In genomic region chr11:113468016-113468415, GRCm38 (mm10) we compare ENCODE assay signal across 15 mouse cellular contexts.
DNase-seq lines count a peak whose midpoint lies in the region; ATAC-seq and TF ChIP-seq lines count a peak whose summit lies in the region.
"Had no signal": no experiment of that assay in that cellular context is flagged by ENCODE, and none has a peak within 500 bp of the region (broad histone marks: within the 10 kb centered on the region; RNA-seq: fewer than 3 reads in every experiment).

No protein-coding gene starts in this region.

- no peaks in the 10 kb centered on the region for H3K36me3 ChIP-seq in forebrain, postnatal 0 days (ENCODE audit: insufficient read depth)
- H3K36me3 ChIP-seq in midbrain, embryonic 11.5 days (ENCODE audit: control insufficient read depth, insufficient read depth, low read length): no peaks in the 10 kb centered on the region
- H3K36me3 ChIP-seq in neural tube, embryonic 15.5 days: no peaks in the 10 kb centered on the region
- H3K36me3 ChIP-seq: heart, embryonic 12.5 days; kidney, embryonic 15.5 days; limb, embryonic 15.5 days had no signal

- intact Hi-C loops in heart, postnatal 36 days (cut with DNase I): no loop called here

- H3K9me3 ChIP-seq in forebrain, postnatal 0 days (ENCODE audit: low read length): no peaks in the 10 kb centered on the region
- no peaks in the 10 kb centered on the region for H3K9me3 ChIP-seq in midbrain, embryonic 11.5 days (ENCODE audit: control insufficient read depth, low read length)
- H3K9me3 ChIP-seq in neural tube, embryonic 15.5 days (replicated peaks): no peaks in the 10 kb centered on the region
- H3K9me3 ChIP-seq: heart, embryonic 12.5 days; kidney, embryonic 15.5 days; limb, embryonic 15.5 days; megakaryocyte, embryonic 14.5 days had no signal

- no peak overlapping the region for H3K4me2 ChIP-seq in forebrain, postnatal 0 days (ENCODE audit: low read depth)
- no peak overlapping the region for H3K4me2 ChIP-seq in midbrain, embryonic 11.5 days
- H3K4me2 ChIP-seq in neural tube, embryonic 15.5 days: no peak overlapping the region
- H3K4me2 ChIP-seq: heart, embryonic 12.5 days; kidney, embryonic 15.5 days; limb, embryonic 15.5 days; lung, embryonic 14.5 days had no signal

- no peak overlapping the region for H3K9ac ChIP-seq in forebrain, postnatal 0 days
- H3K9ac ChIP-seq in midbrain, embryonic 11.5 days (ENCODE audit: low read length): no peak overlapping the region
- H3K9ac ChIP-seq in neural tube, embryonic 15.5 days (replicated peaks): no peak overlapping the region
- H3K9ac ChIP-seq: heart, embryonic 12.5 days; kidney, embryonic 15.5 days; limb, embryonic 15.5 days; lung, embryonic 14.5 days had no signal

- H3K27me3 ChIP-seq in forebrain, postnatal 0 days (ENCODE audit: insufficient read depth, low read length): no peaks in the 10 kb centered on the region
- no peaks in the 10 kb centered on the region for H3K27me3 ChIP-seq in midbrain, embryonic 11.5 days (ENCODE audit: control insufficient read depth, insufficient read depth, low read length)
- H3K27me3 ChIP-seq in neural tube, embryonic 15.5 days (replicated peaks): no peaks in the 10 kb centered on the region
- H3K27me3 ChIP-seq: heart, embryonic 12.5 days; kidney, embryonic 15.5 days; limb, embryonic 15.5 days; megakaryocyte, embryonic 14.5 days had no signal

- peaks cover 15% of the 10 kb centered on the region for H3K4me1 ChIP-seq in forebrain, postnatal 0 days (ENCODE audit: insufficient read depth)
- peaks cover 11% of the 10 kb centered on the region for H3K4me1 ChIP-seq in midbrain, embryonic 11.5 days (ENCODE audit: control insufficient read depth, insufficient read depth, low read length)
- peaks cover 14% of the 10 kb centered on the region for H3K4me1 ChIP-seq in neural tube, embryonic 15.5 days

- TF ChIP-seq CTCF in forebrain, postnatal 0 days (IDR thresholded peaks at IDR 0.05; ENCODE audit: low read depth): no peak

- DNase-seq in embryo, embryonic 11 days: peak; percentile 29
- DNase-seq in embryo, embryonic 10.5 days (ENCODE audit: low spot score): no peak
- peak; percentile 57 for DNase-seq in forebrain, postnatal 0 days
- DNase-seq in midbrain, embryonic 11.5 days (ENCODE audit: low spot score, missing footprints): peak; percentile 86
- no peak for DNase-seq in urinary bladder, postnatal 10 days (ENCODE audit: low spot score)
- DNase-seq in heart, postnatal 36 days: no peak
- no peak for DNase-seq in urinary bladder, postnatal 25 days (ENCODE audit: low spot score)
- DNase-seq: cerebellum, adult 2 months; gastrocnemius, postnatal 25 days; lung, embryonic 14.5 days had no signal

- ATAC-seq in forebrain, postnatal 0 days: peak; percentile 75
- ATAC-seq in midbrain, embryonic 11.5 days (ENCODE audit: low FRiP score): peak; percentile 62
- ATAC-seq in neural tube, embryonic 15.5 days (ENCODE audit: low FRiP score): no peak

- H3K4me3 ChIP-seq in forebrain, postnatal 0 days (ENCODE audit: low read depth, low read length): no peak overlapping the region
- H3K4me3 ChIP-seq in midbrain, embryonic 11.5 days (ENCODE audit: low read depth, low read length): no peak overlapping the region
- H3K4me3 ChIP-seq in neural tube, embryonic 15.5 days (replicated peaks): no peak overlapping the region
- H3K4me3 ChIP-seq: heart, embryonic 12.5 days; kidney, embryonic 15.5 days; limb, embryonic 15.5 days; megakaryocyte, embryonic 14.5 days had no signal

- WGBS in forebrain, postnatal 0 days: 10% methylated on average over 10 of the region's 10 CpGs
- WGBS in midbrain, embryonic 11.5 days: 51% methylated on average over 10 of the region's 10 CpGs
- 35% methylated on average over 10 of the region's 10 CpGs for WGBS in neural tube, embryonic 15.5 days

- H3K27ac ChIP-seq in forebrain, postnatal 0 days (ENCODE audit: low read depth, low read length): peak overlapping the region; percentile 74
- peak overlapping the region; percentile 88 for H3K27ac ChIP-seq in midbrain, embryonic 11.5 days (ENCODE audit: low read depth, low read length)
- H3K27ac ChIP-seq in neural tube, embryonic 15.5 days (replicated peaks): 0 out of 2 replicates have a peak overlapping the region, but pooled peaks have one; percentile 37
- H3K27ac ChIP-seq: kidney, embryonic 15.5 days; limb, embryonic 15.5 days had no signal

Comparison
In these comparisons a context has a peak if more than half of its experiments do, and no peak if none do; other contexts are left out.
1. DNase-seq: peak in embryo, embryonic 11 days (single experiment), forebrain, postnatal 0 days (single experiment) and midbrain, embryonic 11.5 days (single experiment); none in embryo, embryonic 10.5 days (single experiment), urinary bladder, postnatal 10 days (single experiment), heart, postnatal 36 days (0 of 2) and urinary bladder, postnatal 25 days (single experiment).
2. H3K27ac ChIP-seq: peak in every context shown above with its lines; median percentile 88 in midbrain, embryonic 11.5 days; 74 in forebrain, postnatal 0 days; 37 in neural tube, embryonic 15.5 days.